Mouse (Mus musculus) brain, embryonic 18.5 days (tissue): ENCODE measurements around the gene Fmnl1.
"Not testable (repeated sequence)": the region's sequence is repeated elsewhere in the genome, so short reads cannot be mapped to it uniquely, and the experiment has no call there.

Source experiments
- DNase-seq: peaks from one replicate; pipeline ENCODE4 v3.0.0-alpha.2; 2012; ENCODE audit warnings: low read depth, low spot score

Fmnl1 gene

DNA sequence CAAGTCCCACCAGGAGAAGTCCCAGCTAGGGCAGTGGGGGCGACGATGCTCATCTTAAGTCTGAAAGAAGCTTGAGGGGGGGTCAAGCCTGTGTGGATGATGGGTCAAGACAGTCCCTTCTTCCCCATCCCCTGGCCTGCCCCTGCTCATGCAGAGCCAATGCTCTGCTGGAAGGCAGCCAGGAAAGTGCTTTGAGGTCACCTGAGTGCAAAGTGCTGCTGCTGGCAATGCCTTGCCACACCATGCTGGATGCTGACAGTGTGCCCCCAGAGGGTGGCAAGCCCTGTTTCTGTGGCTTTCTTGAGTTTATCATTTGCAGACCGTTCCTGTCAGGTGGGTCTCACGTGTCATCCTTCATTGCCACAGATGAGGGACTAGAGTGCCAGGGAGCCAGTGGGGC lies 49.1 kb downstream of the Fmnl1 start:
- no peak for DNase-seq

DNA sequence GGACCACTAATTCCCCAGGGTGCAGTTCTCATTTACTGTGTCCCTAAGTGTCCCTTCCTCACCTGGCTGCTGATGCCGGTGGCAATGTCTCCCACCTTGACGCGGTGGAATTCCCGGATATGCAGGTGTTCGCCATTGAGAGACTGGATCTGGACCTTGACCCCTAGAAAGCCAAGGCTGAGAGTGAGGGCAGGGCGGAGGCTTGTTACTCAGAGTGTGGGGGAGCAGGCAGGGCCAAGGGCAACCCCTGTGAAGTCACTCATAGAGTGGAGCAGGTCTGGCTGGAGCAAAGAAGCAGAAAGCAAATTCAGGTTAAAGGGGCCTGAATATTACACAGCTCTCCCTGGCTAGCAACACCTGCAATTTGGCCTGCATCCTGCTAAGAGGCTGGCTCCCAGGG lies 50.5 kb downstream of the Fmnl1 start:
- no peak for DNase-seq

DNA sequence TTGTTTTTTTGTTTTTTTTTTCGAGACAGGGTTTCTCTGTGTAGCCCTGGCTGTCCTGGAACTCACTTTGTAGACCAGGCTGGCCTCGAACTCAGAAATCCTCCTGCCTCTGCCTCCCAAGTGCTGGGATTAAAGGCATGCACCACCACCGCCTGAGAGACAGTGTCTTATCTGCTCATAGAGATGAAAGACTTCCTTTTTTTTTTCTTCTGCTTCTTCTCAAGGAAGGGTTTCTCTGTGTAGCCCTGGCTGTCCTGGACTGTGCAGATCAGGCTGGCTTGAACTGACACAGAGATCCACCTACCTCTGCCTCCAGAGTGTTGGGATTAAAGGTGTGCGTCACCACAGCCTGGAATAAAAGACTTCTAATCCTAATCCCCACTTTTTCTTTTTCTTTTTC lies 51.8 kb downstream of the Fmnl1 start:
- DNase-seq: not testable (repeated sequence)

DNA sequence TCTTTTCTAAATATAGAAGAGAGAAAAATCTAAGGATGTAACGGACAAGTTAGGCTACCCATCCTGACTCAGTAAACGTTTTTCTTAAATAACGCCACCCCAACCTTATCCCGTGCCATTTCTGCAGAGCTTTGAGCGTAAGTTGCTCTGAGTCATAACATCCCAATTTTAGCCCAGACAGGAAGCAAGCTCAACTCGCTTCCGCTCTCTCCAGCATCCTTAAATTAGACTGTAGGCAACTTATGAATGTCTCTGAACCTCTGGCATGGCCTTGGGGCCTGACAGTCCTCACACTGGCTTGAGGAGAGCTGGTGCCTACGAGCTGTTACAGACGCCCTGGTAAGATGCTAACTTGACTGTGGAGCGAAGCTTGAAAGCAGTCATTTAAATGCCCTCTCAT lies 52.5 kb downstream of the Fmnl1 start:
- DNase-seq: no peak

DNA sequence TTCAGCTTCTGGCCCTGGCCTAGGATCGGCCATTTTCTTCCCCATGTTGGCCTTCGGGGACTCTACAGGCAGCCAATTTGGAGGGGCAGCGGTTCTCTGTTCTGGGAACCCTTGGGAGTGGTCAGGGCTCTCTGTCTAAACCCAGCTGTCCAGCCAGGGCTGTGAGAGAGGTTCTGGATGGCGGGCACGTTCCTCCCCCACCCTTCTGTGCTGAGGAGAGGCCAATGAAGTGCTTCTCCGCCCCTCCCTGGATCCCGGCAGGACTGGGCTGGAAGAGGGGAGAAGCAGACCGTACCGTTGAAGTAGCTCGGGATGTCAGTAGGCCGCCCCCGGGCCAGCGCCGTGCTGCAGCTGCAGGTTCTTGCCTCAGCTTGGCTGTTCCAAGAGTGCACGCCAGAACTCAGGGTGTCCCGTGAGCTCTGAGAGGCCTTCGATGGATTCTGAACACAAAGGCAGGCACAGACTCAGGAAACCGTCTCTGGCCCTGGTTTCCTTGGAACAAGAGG lies 53.1 kb downstream of the Fmnl1 start:
- no peak for DNase-seq

DNA sequence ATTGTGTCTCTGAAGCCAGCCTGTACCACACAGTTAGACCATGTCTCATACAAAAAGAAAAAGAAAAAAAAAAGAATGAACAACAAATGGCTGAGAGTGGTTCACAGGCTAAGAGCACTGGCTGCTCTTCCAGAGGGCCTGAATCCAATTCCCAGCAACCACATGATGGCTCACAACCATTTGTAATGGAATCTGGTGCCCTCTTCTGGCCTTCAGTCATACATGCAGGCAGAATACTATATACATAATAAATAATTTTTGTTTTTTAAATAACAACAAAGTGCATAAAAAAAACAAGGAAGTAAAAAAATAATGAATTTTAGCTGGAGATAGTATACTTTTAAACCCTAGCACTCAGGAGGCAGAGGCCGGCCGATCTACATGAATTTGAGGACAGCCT lies 58.7 kb downstream of the Fmnl1 start:
- no peak for DNase-seq

DNA sequence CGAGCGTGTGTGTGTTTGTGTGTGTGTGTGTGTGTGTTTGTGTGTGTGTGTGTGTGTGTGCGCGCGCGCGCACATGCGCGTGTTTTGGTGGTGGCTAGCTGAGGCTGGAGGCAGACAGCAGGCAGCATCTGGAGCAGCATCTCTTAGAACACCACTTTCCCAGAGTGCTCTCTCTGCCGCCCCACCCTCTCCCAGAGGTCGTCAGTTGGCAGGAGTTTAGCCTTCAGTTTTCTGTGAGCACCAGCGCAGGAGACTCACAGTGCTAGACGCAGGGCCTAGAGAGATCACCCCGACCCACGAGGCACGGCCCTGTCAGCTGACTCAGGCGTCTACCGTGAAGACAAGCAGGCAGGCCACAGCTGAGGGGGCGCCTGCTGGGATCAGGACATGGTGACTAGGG lies 59.7 kb downstream of the Fmnl1 start:
- DNase-seq: no peak

DNA sequence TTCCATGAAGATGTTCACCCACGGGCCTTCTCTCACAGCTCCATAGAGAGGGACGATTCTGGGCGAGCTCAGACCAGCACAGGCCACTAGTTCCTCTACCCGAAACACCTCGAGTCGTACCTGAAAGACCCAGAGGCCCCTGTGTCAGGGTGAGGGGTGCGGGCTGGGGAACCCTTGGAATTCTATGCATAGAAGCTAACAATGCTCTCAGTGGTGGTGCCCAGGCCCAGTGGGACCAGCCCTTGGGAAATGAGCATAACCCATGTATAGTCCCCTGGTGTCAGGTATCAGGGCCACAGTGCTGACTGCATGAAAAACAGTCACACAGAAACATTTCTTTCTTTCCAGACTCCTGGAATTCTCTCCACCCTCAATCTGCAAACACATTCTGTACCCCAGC lies 60.5 kb downstream of the Fmnl1 start:
- DNase-seq: no peak

DNA sequence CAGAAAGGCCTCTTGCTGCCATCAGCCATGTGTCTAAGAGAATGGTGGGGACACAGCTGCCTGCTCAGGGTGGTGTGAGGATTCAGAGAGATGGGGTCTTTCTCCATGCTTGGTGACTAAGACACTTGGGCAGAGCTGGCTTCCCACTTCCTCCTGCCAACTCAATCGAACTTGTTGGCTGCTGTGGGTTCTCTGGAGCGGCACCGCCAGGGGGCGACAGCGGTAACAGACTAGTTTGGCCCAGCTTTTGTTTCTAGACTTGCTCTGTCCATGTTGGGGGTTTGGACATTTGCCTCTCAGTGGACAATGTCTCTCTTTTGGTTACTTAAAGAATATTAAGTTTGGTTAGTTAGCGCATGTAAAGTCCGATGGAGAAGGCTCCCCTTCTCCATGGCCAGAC lies 62.1 kb downstream of the Fmnl1 start:
- DNase-seq: no peak

DNA sequence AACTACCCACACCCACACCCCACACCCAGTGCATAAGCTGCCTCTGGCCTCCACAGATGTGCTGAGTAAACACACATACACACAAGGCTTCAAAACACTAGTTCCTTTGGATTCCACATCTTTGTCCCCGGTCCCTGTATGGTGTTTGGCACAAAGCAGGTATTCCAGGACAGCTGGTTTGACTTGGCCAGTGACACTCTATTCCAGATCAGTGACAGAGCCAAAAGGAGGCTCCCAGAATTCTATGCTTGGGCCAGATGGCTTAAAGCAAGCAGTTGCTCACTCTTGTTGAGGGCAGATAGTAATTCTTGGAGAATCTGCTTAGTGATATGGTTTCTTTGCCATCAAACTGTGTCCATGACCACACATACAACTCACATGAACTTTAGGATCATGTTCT lies 63.5 kb downstream of the Fmnl1 start:
- no peak for DNase-seq

DNA sequence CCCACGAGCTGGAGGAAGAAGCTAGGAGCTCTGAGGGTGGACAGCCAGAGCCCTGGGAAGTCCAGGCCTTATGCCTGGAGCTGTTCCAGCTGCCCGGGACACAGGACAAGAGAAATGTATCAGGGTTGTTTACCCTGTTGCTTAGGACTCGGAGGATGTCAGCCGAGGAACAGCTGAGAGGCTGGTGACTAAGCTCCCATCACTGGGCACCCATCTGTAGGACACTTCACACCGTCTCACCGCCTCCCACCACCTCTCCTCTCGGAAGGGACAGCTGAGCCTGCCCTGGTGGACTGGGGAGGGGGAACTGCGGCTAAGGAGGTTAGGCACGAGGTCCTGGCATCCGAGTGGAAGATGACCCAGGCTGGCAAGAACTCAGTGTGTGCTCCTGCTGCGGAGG lies 64.8 kb downstream of the Fmnl1 start:
- DNase-seq: no peak

DNA sequence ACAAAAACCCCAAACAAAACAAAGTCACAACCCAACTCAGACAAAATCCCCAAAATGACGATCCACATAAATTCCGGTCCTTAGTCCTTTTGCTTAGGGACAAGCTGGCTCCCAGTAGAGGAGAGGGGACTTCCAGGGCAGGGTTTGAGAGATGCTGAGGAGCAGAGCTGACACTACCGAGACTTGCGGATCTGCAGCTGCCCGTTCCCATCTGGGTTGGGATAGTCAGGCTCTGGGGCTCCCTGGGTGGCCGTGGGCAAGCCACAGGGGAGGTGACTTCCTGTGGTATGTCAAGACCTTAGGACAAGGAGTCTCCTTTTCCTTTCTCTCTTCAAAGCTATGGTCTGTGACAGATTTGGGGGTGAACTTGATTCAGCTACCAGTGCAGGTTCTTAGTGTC lies 65.5 kb downstream of the Fmnl1 start:
- no peak for DNase-seq

DNA sequence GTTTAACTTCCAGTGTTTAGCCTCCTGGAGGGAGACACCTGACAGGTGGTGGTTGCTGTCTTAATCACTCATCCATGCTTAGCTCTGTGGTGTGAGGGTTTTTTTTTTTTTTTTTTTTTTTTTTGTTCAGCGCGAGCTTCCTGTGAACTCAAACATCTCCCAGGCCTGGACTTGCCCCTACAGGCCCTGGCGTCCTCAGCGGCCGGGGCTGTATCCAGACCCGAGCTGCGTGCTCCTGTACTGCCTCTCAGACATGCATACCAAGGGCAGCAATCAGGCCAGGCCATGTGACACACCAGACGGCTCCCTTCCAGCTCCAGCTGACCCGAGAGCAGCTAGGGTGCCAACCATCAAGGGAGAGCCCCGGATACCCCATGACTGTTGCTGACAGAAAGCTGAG lies 66.0 kb downstream of the Fmnl1 start:
- DNase-seq: no peak

DNA sequence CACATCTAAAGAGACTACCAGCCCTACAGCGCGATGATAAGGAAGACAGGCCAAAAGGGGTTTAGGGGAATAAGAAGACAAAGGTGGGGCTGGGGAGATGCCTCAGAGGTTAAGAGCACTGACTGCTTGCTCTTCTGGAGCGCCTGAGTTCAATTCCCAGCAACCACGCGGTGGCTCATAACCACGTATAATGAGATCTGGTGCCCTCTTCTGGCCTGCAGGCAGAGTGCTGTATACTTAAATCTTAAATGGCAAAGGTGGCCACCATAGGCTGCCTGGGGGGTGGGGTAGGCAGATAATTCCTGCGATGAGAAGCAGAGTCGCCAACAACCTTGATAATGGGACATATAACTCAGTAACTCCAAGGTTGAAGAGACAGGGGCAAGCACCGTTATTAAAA lies 66.8 kb downstream of the Fmnl1 start:
- no peak for DNase-seq

DNA sequence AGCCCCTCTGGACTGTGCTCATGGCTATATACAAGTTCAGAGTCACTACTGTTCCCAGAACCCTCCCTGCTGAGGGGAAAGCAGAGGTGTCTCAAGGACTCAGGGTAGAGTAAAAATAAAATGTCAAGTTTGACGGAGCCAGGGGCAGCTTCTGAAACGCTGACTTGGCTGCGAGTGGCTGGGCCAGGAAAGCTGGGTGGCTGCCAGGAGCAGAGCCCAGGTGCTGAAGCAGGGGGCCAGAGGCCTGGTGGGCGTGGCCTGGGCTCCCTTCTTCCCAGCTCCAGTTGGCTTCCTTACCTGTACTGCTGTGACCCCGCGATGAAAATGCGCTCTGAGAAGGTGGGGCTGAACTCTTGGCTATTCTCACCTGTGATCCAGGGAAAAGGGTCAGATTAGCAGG lies 69.8 kb downstream of the Fmnl1 start:
- DNase-seq: no peak

DNA sequence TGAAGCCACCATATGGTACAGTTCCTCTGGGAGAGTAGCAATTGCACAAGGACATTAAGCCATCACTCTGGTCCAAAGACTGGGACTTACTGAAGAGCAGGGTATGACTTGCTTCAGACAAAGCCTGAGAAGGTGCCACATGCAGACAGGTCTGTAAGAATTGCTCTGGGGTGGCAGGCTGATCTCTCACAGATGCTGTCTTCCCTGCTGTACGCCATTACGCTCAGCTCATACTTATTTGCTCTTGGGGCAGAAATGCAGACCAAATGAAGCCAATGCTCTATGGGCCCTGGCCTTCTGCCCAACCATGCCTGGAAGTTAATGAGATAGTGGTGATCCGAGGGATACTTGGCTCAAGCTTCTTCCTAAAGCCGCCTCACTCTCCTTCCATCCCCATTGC lies 73.9 kb downstream of the Fmnl1 start:
- no peak for DNase-seq

DNA sequence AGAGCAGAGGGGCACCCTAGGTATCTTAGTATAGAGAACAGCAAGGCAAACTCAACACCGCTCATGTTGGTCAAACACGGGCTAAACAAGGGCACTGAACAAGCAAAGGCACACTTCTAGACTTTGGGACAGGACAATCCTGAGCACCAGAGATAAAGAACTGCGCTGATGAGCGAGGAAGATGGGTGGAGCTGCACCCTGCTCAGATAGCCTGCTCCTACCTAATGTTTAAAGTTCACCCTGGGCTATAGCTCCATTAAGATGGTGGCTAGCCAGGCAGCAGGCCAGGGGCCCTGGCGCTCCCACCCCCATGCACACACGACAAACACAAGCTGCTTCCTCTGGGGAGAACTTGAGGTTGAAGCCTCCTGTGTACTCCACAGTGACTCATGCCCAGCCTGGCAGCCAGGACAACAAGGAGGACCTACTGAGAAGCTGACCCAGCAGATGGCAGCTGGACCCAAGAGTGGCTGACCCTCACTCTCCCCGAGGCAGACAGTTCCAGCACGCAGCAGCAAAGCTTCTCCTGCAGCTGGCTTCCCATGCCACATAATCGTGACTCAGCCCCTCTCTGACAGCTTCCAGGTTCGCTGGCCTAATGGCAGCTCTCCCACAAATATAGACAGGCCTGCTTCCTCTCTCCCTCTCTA lies 75.3 kb downstream of the Fmnl1 start:
- DNase-seq: no peak

DNA sequence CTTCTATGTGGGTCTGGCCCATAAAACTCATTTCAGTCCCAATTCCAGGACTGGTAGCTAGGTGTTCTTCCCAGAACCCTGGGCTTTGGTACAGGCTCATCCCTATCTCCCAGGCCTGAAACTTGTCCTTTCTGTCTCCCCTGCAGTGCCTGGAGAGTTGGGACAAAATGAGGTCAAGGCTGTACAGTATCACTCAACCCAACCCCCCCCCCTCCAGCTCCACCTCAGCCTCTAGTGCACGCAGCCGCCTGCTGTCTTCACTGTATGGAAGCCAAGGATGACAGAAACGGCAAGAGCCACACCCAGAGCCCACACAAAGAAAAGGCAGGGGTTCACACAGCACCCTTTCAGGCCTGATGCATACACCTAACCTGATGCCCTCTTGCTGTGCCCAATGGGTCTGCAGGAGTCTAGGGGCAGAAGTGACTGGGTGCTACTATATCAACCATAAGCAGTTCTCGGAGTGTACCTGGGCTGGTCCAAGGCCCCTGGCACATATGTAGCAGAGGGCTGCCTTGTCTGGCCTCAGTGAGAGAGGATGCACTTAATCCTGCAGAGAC lies 75.9 kb downstream of the Fmnl1 start:
- DNase-seq: no peak

DNA sequence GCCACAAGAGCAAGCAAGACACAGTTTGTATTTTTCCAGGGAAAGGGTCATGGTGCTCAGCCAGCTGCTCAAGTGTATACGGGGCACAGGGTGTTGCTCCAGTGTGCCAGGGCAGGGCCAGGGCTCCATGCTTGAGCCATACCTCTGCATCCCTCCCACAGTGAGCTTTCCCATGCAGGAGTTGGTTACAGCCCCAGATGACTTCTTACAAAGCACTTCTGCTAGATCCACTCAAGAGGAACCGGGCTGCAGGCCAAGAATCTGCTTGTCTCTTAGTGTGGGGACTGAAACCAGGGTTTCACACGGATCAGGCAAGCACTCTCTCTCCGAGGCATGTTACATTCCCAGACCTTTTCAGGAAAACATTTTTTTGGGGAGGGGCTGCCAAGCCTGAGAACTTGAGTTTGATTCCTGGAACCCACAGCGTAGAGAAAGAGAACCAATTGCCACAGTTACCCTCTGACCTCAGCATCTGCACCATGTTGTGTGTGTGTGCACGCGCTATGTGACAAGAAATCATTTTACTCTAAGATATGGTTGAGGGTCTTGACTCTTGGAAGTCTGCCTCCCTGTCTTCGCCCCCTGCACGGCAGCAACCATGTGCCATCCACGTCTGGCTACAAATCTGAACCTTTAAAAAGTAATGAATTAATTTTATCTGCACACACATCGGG lies 76.7 kb downstream of the Fmnl1 start:
- DNase-seq: no peak
